Mouse (Mus musculus): ENCODE data around the gene Npm1.
A peak's percentile ranks its signal among the peaks of the same experiment; 100 is the strongest.

Gene Npm1

GRCm38 (mm10) chr11:33162998-33163506 is at the start of gene Npm1:
Npm1 (minus strand) TSS chr11:33163206.
- DNase-seq (ENCODE audit: low spot score in 2 of 2): peak; percentile 99

DNA sequence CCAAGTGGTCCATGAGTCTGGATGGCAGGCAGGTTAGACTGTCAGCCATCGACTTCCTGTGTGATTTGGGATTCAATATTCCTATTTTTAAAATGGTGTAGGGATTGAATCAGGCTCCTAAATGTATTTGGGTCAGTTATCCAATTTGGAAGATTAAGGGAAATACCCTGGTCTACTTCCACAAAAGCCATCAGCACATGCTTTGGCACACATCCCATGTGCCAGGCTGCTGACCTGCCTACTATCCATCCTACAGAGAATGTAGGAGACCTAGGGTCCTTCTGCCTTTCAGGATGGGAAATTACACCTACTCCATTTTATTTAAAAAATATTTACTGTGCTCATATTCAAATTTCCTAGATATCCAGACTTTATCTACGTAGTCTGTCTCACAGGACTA is 44.4 kb upstream of the Npm1 start:
- no peak for DNase-seq (ENCODE audit: low spot score in 2 of 2)

DNA sequence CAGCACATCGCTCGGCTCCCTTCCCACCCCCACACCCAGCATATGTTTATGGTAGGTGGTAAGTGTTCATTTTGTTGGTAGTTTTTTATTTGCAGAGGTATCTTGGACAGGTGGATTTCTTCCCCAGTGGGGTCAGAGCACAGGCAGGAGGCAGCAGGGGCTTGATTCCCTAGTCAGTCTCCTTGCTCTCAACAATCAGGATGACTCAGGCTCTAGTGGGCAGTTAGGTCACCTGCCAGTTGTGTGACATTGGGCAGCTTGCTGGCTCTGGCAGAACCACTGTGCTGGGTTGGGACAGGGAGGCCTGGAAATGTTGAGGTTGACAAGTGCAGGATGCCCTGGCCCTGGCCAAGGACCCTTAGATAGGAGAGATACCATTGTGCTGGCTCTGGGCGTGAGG is 42.0 kb upstream of the Npm1 start:
- no peak for DNase-seq (ENCODE audit: low spot score in 2 of 2)

GRCm38 (mm10) chr11:33204329-33204705 is 41.3 kb upstream of the Npm1 start:
- no peak for DNase-seq (ENCODE audit: low spot score in 2 of 2)

- peak in 1 of 2 experiments; percentile 21 for DNase-seq (ENCODE audit: low spot score in 2 of 2)
Observed at GRCm38 (mm10) chr11:33203383-33204328, 40.6 kb upstream of the Npm1 start, which contains the start of gene Tlx3. Tlx3 (minus strand) TSS chr11:33203589.

GRCm38 (mm10) chr11:33202972-33203371 is 40.0 kb upstream of the Npm1 start:
- DNase-seq (ENCODE audit: low spot score in 2 of 2): no peak

DNA sequence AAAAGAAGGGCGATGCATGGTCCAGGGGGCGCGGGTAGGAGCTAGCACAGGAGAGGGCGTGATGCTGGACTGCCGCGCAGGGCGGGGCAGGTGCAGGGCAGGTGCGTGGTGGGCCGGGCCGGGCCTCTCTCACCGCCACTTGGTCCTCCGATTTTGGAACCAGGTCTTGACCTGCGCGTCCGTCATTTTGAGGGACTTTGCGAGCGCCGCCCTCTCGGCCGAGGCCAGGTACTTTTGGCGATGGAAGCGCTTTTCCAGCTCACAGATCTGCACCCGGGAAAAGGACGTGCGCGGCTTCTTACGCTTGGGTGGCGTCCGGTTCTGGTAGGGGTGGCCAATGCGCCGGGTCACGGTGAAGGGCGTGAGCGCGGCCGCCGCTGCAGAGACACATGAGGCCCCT is 39.3 kb upstream of the Npm1 start:
- DNase-seq (ENCODE audit: low spot score in 2 of 2): no peak

GRCm38 (mm10) chr11:33201626-33202010 is 38.6 kb upstream of the Npm1 start:
- DNase-seq (ENCODE audit: low spot score in 2 of 2): no peak

DNA sequence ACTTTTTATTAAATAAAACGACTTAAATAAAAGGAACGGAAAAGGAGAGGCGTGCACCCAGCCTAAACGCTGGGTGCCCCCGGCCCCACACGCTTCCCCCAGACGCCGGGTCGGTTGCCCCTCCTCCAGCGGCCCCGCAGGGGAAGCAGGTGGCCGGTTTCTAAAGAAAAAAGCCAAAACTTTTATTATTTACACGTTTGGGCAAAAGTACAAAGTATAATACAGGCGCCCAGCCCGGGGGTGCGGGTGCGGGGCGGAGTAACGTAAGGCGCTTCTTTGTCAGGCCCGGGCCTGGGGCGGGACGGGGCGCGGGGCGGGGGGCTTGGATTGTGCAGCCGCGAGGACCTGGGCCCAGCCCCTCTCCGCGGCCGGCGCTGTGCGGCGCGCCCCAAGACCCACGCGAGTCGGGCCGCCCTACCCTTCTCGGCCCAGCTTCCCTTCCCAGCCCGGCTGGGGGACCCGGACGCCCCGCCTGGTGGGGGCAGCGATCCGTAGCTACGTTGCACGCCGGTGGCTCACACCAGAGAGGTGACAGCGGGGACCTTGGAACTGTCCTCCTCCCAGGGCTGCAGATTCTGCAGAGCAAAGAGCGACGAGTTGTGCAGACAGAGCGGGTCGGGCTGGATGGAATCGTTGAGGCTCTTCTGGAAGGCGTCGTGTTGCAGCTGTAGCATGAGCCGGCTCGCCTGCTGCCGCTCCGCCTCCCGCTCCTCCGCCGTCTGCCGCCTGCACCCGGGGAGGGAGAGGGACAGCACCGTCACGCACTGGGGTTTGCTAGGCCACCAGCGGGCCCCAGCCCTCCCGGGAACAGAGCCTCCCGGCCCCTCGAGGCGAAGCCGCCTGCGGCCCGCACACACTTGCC is 38.0 kb upstream of the Npm1 start:
- no peak for DNase-seq (ENCODE audit: low spot score in 2 of 2)

DNA sequence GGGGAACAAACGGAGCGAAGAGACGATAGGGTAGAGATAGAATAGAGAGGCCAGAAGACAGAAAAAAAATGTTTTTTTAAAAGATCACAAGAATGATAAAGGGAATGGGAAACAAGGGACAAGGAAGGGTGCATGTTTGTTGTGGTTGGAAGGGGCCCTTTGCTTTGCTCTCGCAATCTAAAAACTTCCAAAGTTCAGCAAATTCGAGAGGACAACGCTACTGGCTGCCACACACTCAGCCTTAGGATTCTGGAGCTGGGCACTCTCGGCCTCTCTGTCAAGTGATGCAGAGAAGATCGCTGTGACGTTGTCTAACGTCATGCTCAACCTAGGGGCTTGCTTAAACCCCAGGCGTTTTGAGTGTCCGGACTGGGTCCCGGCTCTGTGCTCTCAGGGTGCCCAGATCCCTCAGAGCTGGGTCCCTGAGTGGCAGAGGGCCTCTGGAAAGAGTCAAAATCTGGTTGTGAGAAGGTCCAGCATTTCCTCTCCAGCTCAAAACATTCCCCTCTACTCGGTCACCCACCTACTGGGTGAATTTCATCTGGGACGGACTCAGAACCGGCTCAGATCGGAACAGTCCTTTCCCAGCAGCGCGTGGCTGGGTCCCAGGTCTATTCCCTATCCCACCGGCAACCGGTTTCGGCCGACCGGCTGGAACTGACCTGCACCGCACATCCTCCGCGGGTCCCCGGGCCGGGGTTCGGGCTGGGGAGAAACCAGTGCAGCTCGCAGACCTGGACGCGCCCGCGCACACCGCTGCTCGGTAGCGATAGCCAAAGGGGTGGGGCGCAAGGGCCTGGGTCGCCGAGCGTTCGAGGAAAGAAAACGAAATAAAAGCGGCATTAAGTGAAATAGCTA is 37.1 kb upstream of the Npm1 start:
- DNase-seq (ENCODE audit: low spot score in 2 of 2): no peak

GRCm38 (mm10) chr11:33199117-33199514 is 36.1 kb upstream of the Npm1 start:
- DNase-seq (ENCODE audit: low spot score in 2 of 2): no peak

DNA sequence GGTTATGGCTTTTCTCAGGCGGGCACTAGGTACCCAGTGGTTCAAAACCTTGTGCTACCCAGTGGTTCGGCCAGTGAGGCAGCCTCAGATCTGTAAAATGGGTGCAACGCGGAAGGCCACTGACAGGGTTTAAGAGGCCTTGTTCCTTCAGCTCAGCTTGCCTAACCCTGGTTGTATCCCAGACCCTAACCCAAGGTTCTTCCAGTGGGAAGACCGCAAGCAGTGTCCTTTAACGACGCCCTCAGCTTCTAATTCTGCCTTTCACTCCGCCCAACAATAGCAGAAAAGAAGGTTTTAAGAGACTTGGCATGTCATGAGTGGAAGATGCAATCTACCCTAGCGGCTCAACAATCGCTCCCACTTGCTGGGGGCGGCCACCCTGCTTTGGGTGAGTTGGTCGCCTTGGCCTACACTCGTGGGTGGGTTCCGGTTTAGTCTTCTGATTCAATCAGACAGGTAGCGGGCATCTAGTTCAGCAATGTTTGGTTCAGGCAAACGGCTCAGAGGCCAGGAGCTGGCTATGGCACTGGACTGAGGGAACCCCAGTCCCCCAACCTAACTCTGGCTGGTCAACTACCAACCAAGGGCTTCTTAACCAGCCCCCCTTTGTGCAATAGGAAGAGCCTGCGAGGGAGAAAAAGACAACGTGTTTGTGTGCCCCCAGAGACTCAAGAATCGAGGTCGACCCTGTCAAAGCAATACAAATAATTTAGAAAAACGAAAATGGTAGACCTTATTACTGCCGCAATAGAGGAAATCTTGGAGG is 35.5 kb upstream of the Npm1 start:
- DNase-seq (ENCODE audit: low spot score in 2 of 2): no peak

- DNase-seq (ENCODE audit: low spot score in 2 of 2): no peak
Observed at GRCm38 (mm10) chr11:33197673-33198072, 34.7 kb upstream of the Npm1 start.

- DNase-seq (ENCODE audit: low spot score in 2 of 2): no peak
Observed at GRCm38 (mm10) chr11:33197133-33197514, 34.1 kb upstream of the Npm1 start.

- no peak for DNase-seq (ENCODE audit: low spot score in 2 of 2)
Observed at GRCm38 (mm10) chr11:33196447-33197132, 33.6 kb upstream of the Npm1 start.

- DNase-seq (ENCODE audit: low spot score in 2 of 2): no peak
Observed at GRCm38 (mm10) chr11:33195531-33196446, 32.8 kb upstream of the Npm1 start.

- no peak for DNase-seq (ENCODE audit: low spot score in 2 of 2)
Observed at GRCm38 (mm10) chr11:33195061-33195460, 32.1 kb upstream of the Npm1 start.

- no peak for DNase-seq (ENCODE audit: low spot score in 2 of 2)
Observed at GRCm38 (mm10) chr11:33193695-33194094, 30.7 kb upstream of the Npm1 start.

- DNase-seq (ENCODE audit: low spot score in 2 of 2): no peak
Observed at GRCm38 (mm10) chr11:33181804-33182203, 18.8 kb upstream of the Npm1 start.

Measured in heart, adult 9 months (tissue).